Mouse (Mus musculus) lung, postnatal 0 days (tissue): ENCODE results near the gene Armh2. TPM values are rescaled to one million over a fixed set of nuclear protein-coding genes. Genes with fewer than 3 reads are reported as not detected.
A peak's percentile ranks its signal among the peaks of the same experiment; 100 is the strongest.
"Not testable (repeated sequence)": the region's sequence is repeated elsewhere in the genome, so short reads cannot be mapped to it uniquely, and the experiment has no call there.

Experiments used
- ATAC-seq: fragments of 200-750 bp; cut with Nextera tagmentation; 2 replicates; pipeline ENCODE4 v1.8.0; 2017; ENCODE audit warnings: moderate library complexity
- DNase-seq: peaks from one replicate; pipeline ENCODE4 v3.0.0-alpha.2; 2016; ENCODE audit warnings: low spot score
- H3K27ac ChIP-seq: fragments of 300-500 bp; sonication (generic); 2 replicates; pipeline ENCODE4 v1.5.1; 2014; ENCODE audit warnings: antibody characterized with exemption, mild to moderate bottlenecking, low read length, mixed read lengths
- H3K27me3 ChIP-seq: fragments of 300-500 bp; sonication (generic); replicated peaks from 2 replicates; pipeline ENCODE4 v1.6.1; 2014; ENCODE audit warnings: low read length, mixed read lengths; ENCODE audit not compliant: insufficient read depth
- H3K36me3 ChIP-seq: fragments of 300-500 bp; sonication (generic); 2 replicates; pipeline ENCODE4 v1.6.1; 2014; ENCODE audit warnings: low read length, mixed read lengths; ENCODE audit not compliant: insufficient read depth
- H3K4me1 ChIP-seq: fragments of 300-500 bp; sonication (generic); 2 replicates; pipeline ENCODE4 v1.6.1; 2014; ENCODE audit warnings: antibody characterized with exemption, low read depth, low read length, mixed read lengths; ENCODE audit not compliant: insufficient read depth
- H3K4me2 ChIP-seq: fragments of 300-500 bp; sonication (generic); replicated peaks from 2 replicates; pipeline ENCODE4 v1.6.1; 2014; ENCODE audit warnings: low read depth, mild to moderate bottlenecking, low read length, moderate library complexity, mixed read lengths
- H3K4me3 ChIP-seq: fragments of 300-500 bp; sonication (generic); 2 replicates; pipeline ENCODE4 v1.5.1; 2014; ENCODE audit warnings: low read depth, low read length
- H3K9ac ChIP-seq: fragments of 300-500 bp; sonication (generic); replicated peaks from 2 replicates; pipeline ENCODE4 v1.6.1; 2014; ENCODE audit warnings: low read depth, mild to moderate bottlenecking
- H3K9me3 ChIP-seq: fragments of 300-500 bp; sonication (generic); 2 replicates; pipeline ENCODE4 v1.6.1; 2016; ENCODE audit warnings: low read length, mixed read lengths
- CTCF ChIP-seq: IDR thresholded peaks from 2 replicates; pipeline ENCODE4 v1.5.1; 2016; ENCODE audit warnings: antibody characterized with exemption, mild to moderate bottlenecking
- EP300 ChIP-seq: IDR thresholded peaks from 2 replicates; pipeline ENCODE4 v1.6.1; 2016; ENCODE audit warnings: antibody characterized with exemption, mild to moderate bottlenecking, control low read depth
- WGBS: fragments of 180-500 bp; shearing (Covaris S2); extraction: QIAGEN DNeasy Blood & Tissue Kit; methylation state at CpG from one replicate; pipeline ENCODE4 v1.1.7; 2014; 5-methylcytosine and 5-hydroxymethylcytosine counted together
- polyA plus RNA-seq: library from polyadenylated mRNA; unstranded; fragments of >200 nt; fragmentation: Nextera tagmentation; extraction: Ambion mirVana; gene quantifications from 2 replicates; pipeline ENCODE4 v1.2.1, GENCODE M21; 2015

The Armh2 gene
- polyA plus RNA-seq, 1 experiment from 2014 or later: not detected

DNA sequence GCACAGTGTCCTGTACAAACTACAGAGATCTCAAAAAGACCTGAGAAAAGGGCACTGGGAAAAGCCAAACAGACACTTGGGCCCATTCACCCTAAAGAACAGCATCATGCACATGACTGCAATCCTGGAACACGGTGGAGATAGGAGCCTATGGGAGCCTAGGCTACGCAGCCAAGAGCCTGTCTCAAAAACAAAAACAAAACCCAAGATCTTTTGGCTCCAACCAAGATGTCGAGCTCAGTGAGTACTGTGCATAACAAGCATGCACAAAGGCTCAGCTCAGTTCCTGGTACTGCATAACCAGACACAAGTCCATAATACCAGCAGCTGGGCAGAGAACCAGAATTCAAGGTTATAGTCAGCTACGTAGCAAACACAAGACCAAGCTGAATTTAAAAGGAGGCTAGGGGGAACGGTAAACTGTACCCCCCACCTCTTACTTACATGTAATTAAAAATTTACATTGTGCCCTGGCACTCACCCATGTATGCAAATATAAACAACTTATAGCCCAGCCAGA lies 19.4 kb downstream of the Armh2 start:
- H3K27me3 ChIP-seq: no peaks in the 10 kb centered on the region
- peak overlapping the region; percentile 89; the same call in 1 of the 2 replicates for H3K4me3 ChIP-seq
- peaks cover 5% of the 10 kb centered on the region; the same call in 1 of the 2 replicates for H3K4me1 ChIP-seq
- no peak for ATAC-seq
- no peaks in the 10 kb centered on the region for H3K36me3 ChIP-seq
- peak overlapping the region; percentile 72; the same call in 1 of the 2 replicates for H3K4me2 ChIP-seq
- DNase-seq: peak; percentile 25
- WGBS: 48% methylated on average over 5 of the region's 5 CpGs
- TF ChIP-seq EP300 (no peak), CTCF (no peak)
- H3K9ac ChIP-seq: no peak overlapping the region
- H3K9me3 ChIP-seq: no peaks in the 10 kb centered on the region
- H3K27ac ChIP-seq: peak overlapping the region; percentile 9; the same call in 1 of the 2 replicates

GRCm38 (mm10) chr13:24761083-24761402 lies 20.0 kb downstream of the Armh2 start:
- no peaks in the 10 kb centered on the region for H3K36me3 ChIP-seq
- peak overlapping the region; percentile 72 for H3K4me2 ChIP-seq
- H3K9me3 ChIP-seq: no peaks in the 10 kb centered on the region
- ATAC-seq (no peak), DNase-seq (no peak)
- H3K27me3 ChIP-seq: no peaks in the 10 kb centered on the region
- no peak overlapping the region for H3K27ac ChIP-seq
- 1% methylated on average over 10 of the region's 10 CpGs for WGBS
- TF ChIP-seq CTCF (peak; percentile 5; the same call in 1 of the 2 replicates), EP300 (no peak)
- H3K4me1 ChIP-seq: peaks cover 5% of the 10 kb centered on the region; the same call in 1 of the 2 replicates
- peak overlapping the region; percentile 89 for H3K4me3 ChIP-seq
- peak overlapping the region; percentile 39; the same call in 1 of the 2 replicates for H3K9ac ChIP-seq

GRCm38 (mm10) chr13:24761403-24762227 lies 20.6 kb downstream of the Armh2 start, which contains the start of gene Gmnn:
Gene Gmnn, minus strand, starts transcription at chr13:24761923.
- WGBS: under 1% methylated on average over 69 of the region's 79 CpGs
- H3K27me3 ChIP-seq: no peaks in the 10 kb centered on the region
- H3K36me3 ChIP-seq: no peaks in the 10 kb centered on the region
- peak within 1 kb of the TSS; percentile 72 for H3K4me2 ChIP-seq
- peaks cover 5% of the 10 kb centered on the region; the same call in 1 of the 2 replicates for H3K4me1 ChIP-seq
- peak within 1 kb of the TSS; percentile 39; the same call in 1 of the 2 replicates for H3K9ac ChIP-seq
- ATAC-seq: peak; percentile 98
- peak within 1 kb of the TSS; percentile 70 for H3K27ac ChIP-seq
- peak; percentile 92 for DNase-seq
- peak within 1 kb of the TSS; percentile 89 for H3K4me3 ChIP-seq
- no peak for TF ChIP-seq CTCF
- TF ChIP-seq EP300: no peak
- H3K9me3 ChIP-seq: no peaks in the 10 kb centered on the region

DNA sequence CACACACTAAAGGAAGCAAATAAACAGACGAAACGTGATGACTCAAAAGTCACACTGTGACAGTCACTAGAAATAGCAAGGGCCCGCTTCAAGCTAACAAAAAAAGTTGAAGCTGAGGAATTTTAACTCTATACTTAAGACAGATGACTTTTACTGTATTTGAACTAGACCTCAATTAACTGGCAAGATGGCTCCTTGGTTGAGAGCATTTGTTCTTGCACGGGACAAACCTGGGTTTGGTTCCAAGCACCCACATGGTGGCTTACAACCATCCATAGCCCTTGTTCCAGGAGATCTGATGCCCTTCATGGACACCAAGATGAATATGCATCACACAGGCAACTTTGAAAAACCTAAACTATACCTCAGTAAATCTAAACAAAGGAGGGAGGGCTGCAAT lies 21.2 kb downstream of the Armh2 start:
- H3K4me3 ChIP-seq: peak overlapping the region; percentile 89
- H3K4me1 ChIP-seq: peaks cover 5% of the 10 kb centered on the region; the same call in 1 of the 2 replicates
- ATAC-seq: no peak
- 8% methylated on average over 4 of the region's 4 CpGs for WGBS
- no peaks in the 10 kb centered on the region for H3K27me3 ChIP-seq
- H3K9me3 ChIP-seq: no peaks in the 10 kb centered on the region
- H3K4me2 ChIP-seq: peak overlapping the region; percentile 72
- no peak overlapping the region; the same call in 1 of the 2 replicates for H3K9ac ChIP-seq
- H3K36me3 ChIP-seq: no peaks in the 10 kb centered on the region
- no peak for TF ChIP-seq CTCF
- TF ChIP-seq EP300: no peak
- no peak overlapping the region for H3K27ac ChIP-seq
- DNase-seq: no peak

DNA sequence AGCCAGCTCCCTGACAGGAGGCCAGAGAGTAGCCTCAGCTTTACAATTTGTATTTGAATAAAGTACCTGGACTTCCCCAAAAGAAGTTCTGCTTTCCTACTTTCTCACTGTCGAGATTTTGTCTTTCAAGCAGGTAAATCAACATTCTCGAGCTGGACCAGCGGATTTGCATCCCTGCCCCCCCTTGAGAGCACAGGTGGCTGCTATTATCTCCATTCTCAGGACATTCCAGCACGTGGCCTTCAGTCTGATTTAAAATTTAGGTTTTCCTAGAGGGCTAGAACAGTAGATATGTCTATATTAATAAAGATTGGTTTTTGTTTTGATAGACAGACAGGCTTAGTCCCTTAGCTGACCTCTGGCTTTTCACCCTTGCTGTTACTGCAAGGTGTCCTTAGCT lies 26.8 kb downstream of the Armh2 start:
- not testable (repeated sequence) for H3K4me3 ChIP-seq, H3K27ac ChIP-seq, ATAC-seq, DNase-seq, H3K27me3 ChIP-seq, H3K36me3 ChIP-seq, H3K9ac ChIP-seq, H3K9me3 ChIP-seq, H3K4me2 ChIP-seq, H3K4me1 ChIP-seq
- 62% methylated on average over 4 of the region's 4 CpGs for WGBS

DNA sequence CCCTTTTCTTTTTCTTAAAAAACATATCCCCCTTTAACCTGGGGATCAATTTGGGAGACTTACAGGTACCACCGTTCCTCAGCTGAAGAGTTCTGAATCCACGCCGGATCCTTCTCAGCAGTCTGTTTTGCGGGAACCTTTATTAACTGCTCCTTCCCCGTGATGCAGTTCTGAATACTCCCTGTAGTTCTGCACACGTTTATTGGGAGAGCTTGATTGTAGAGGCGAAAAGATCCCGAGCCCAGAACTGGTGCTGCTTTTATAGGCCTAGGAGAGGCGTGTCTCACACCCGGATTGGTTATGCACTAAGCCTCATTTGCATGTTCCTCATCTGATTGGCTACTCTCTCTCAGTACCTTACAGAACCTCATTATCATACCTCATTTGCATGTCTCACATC lies 30.4 kb downstream of the Armh2 start:
- H3K36me3 ChIP-seq, H3K4me3 ChIP-seq, H3K4me1 ChIP-seq, H3K9ac ChIP-seq, ATAC-seq, H3K27ac ChIP-seq, H3K4me2 ChIP-seq, DNase-seq, H3K9me3 ChIP-seq, H3K27me3 ChIP-seq: not testable (repeated sequence)
- WGBS: 91% methylated on average over 10 of the region's 10 CpGs
